Mouse (Mus musculus) MEL (cell line): ENCODE results near the gene Zbtb20. TPM values are rescaled to one million over a fixed set of nuclear protein-coding genes. Genes with fewer than 3 reads are reported as not detected.

Source experiments
- DNase-seq: peaks from one replicate; pipeline ENCODE4 v3.0.0; 2011; ENCODE audit warnings: low read depth, low spot score
- H3K27ac ChIP-seq: 2 replicates; pipeline ENCODE4 v1.5.1; 2012; ENCODE audit warnings: low read depth, mild to moderate bottlenecking, control low read depth, low read length, moderate library complexity; ENCODE audit not compliant: control insufficient read depth
- H3K27me3 ChIP-seq, 2 experiments: fragments of 150-350 bp in 1 of 2; sonication (generic) in 1 of 2; 2 replicates each; pipeline ENCODE4 v1.6.1; 2012; ENCODE audit warnings: low read length in 2 of 2, mild to moderate bottlenecking in 2 of 2, improper control_type of control experiment in 1 of 2, moderate library complexity in 1 of 2; ENCODE audit not compliant: insufficient read depth in 2 of 2, control insufficient read depth in 1 of 2
- H3K36me3 ChIP-seq, 2 experiments: 2 replicates each; pipeline ENCODE4 v1.6.1; 2012 to 2014; ENCODE audit warnings: low read length in 2 of 2, improper control_type of control experiment in 1 of 2, inconsistent platforms in 1 of 2, mild to moderate bottlenecking in 1 of 2; ENCODE audit not compliant: insufficient read depth in 2 of 2, control insufficient read depth in 1 of 2
- H3K4me1 ChIP-seq, 2 experiments: fragments of 150-350 bp in 1 of 2; sonication (generic) in 1 of 2; 2 replicates each; pipeline ENCODE4 v1.6.1; 2012; ENCODE audit warnings: low read length in 2 of 2, improper control_type of control experiment in 1 of 2, mild to moderate bottlenecking in 1 of 2; ENCODE audit not compliant: insufficient read depth in 2 of 2, control insufficient read depth in 1 of 2
- H3K4me3 ChIP-seq, 2 experiments: fragments of 150-350 bp in 1 of 2; sonication (generic) in 1 of 2; 2 replicates each; pipeline ENCODE4 v1.5.1; 2012; ENCODE audit warnings: low read depth in 2 of 2, low read length in 2 of 2, mild to moderate bottlenecking in 2 of 2, moderate library complexity in 2 of 2, control low read depth in 1 of 2, improper control_type of control experiment in 1 of 2; ENCODE audit not compliant: control insufficient read depth in 1 of 2, insufficient read depth in 1 of 2
- H3K79me2 ChIP-seq: 2 replicates; pipeline ENCODE4 v1.6.1; 2012; ENCODE audit warnings: mild to moderate bottlenecking, low read length, moderate library complexity; ENCODE audit not compliant: control insufficient read depth, poor library complexity, insufficient read depth
- H3K9ac ChIP-seq: 2 replicates; pipeline ENCODE4 v1.6.1; 2012; ENCODE audit warnings: low read depth, mild to moderate bottlenecking, control low read depth, low read length, moderate library complexity; ENCODE audit not compliant: control insufficient read depth, poor library complexity, severe bottlenecking
- H3K9me3 ChIP-seq: fragments of 150-350 bp; sonication (generic); replicated peaks from 2 replicates; pipeline ENCODE4 v1.6.1; 2012; ENCODE audit warnings: mild to moderate bottlenecking, low read length, improper control_type of control experiment, moderate library complexity; ENCODE audit not compliant: insufficient read depth
- CHD1 ChIP-seq: IDR thresholded peaks from 2 replicates; pipeline ENCODE4 v1.6.1; 2012; ENCODE audit warnings: low read depth, mild to moderate bottlenecking, inconsistent platforms, low read length, improper control_type of control experiment
- CHD2 ChIP-seq: IDR thresholded peaks from 2 replicates; pipeline ENCODE4 v1.6.1; 2011; ENCODE audit warnings: low read length, improper control_type of control experiment
- CTCF ChIP-seq, 3 experiments: IDR thresholded peaks in 2 of 3; conservative IDR thresholded peaks in 1 of 3; 2 replicates each; pipeline ENCODE4 v1.5.1; 2011 to 2012; ENCODE audit warnings: low read length in 3 of 3, low read depth in 2 of 3, mild to moderate bottlenecking in 2 of 3, improper control_type of control experiment in 1 of 3, inconsistent platforms in 1 of 3, mixed read lengths in 1 of 3, moderate library complexity in 1 of 3; ENCODE audit not compliant: control insufficient read depth in 1 of 3, insufficient read depth in 1 of 3, poor library complexity in 1 of 3, severe bottlenecking in 1 of 3
- E2F4 ChIP-seq: IDR thresholded peaks from 2 replicates; pipeline ENCODE4 v1.6.1; 2011; ENCODE audit warnings: low read depth, low read length, improper control_type of control experiment, borderline replicate concordance
- ELF1 ChIP-seq: IDR thresholded peaks from 2 replicates; pipeline ENCODE4 v1.6.1; 2014; ENCODE audit warnings: low read depth, mild to moderate bottlenecking, inconsistent platforms, low read length, improper control_type of control experiment, moderate library complexity
- EP300 ChIP-seq, 2 experiments: IDR thresholded peaks; 2 replicates each; pipeline ENCODE4 v1.6.1; 2011; ENCODE audit warnings: improper control_type of control experiment in 2 of 2, low read length in 2 of 2, low read depth in 1 of 2, mild to moderate bottlenecking in 1 of 2
- ETS1 ChIP-seq: IDR thresholded peaks from 2 replicates; pipeline ENCODE4 v1.6.1; 2012; ENCODE audit warnings: low read depth, mild to moderate bottlenecking, inconsistent platforms, low read length, improper control_type of control experiment, moderate library complexity
- GABPA ChIP-seq: IDR thresholded peaks from 2 replicates; pipeline ENCODE4 v1.6.1; 2012; ENCODE audit warnings: low read depth, mild to moderate bottlenecking, inconsistent platforms, low read length, improper control_type of control experiment, moderate library complexity
- HCFC1 ChIP-seq: IDR thresholded peaks from 2 replicates; pipeline ENCODE4 v1.6.1; 2012; ENCODE audit warnings: low read depth, mild to moderate bottlenecking, inconsistent platforms, low read length, improper control_type of control experiment, moderate library complexity
- JUND ChIP-seq: IDR thresholded peaks from 2 replicates; pipeline ENCODE4 v1.6.1; 2011; ENCODE audit warnings: low read depth, mild to moderate bottlenecking, improper control_type of control experiment, low read length
- MAFK ChIP-seq: IDR thresholded peaks from 2 replicates; pipeline ENCODE4 v1.6.1; 2011; ENCODE audit warnings: low read depth, mild to moderate bottlenecking, low read length, improper control_type of control experiment, borderline replicate concordance
- MAX ChIP-seq: IDR thresholded peaks from 2 replicates; pipeline ENCODE4 v1.6.1; 2011; ENCODE audit warnings: low read length, improper control_type of control experiment
- MXI1 ChIP-seq: IDR thresholded peaks from 2 replicates; pipeline ENCODE4 v1.6.1; 2011; ENCODE audit warnings: mild to moderate bottlenecking, low read depth, low read length, improper control_type of control experiment
- MYB ChIP-seq: IDR thresholded peaks from 2 replicates; pipeline ENCODE4 v1.6.1; 2011; ENCODE audit warnings: mild to moderate bottlenecking, low read depth, low read length, improper control_type of control experiment
- MYC ChIP-seq: IDR thresholded peaks from 2 replicates; pipeline ENCODE4 v1.6.1; 2011; ENCODE audit warnings: low read depth, mild to moderate bottlenecking, low read length, improper control_type of control experiment, moderate library complexity
- NELFE ChIP-seq: IDR thresholded peaks from 2 replicates; pipeline ENCODE4 v1.6.1; 2011; ENCODE audit warnings: low read depth, low read length, improper control_type of control experiment
- NRF1 ChIP-seq: IDR thresholded peaks from 2 replicates; pipeline ENCODE4 v1.6.1; 2014; ENCODE audit warnings: low read depth, mild to moderate bottlenecking, inconsistent platforms, low read length, improper control_type of control experiment, moderate library complexity; ENCODE audit not compliant: poor library complexity, insufficient read depth, severe bottlenecking
- POLR2AphosphoS2 ChIP-seq: IDR thresholded peaks from 2 replicates; pipeline ENCODE4 v1.6.1; 2011; ENCODE audit warnings: low read length, improper control_type of control experiment
- RCOR1 ChIP-seq: IDR thresholded peaks from 2 replicates; pipeline ENCODE4 v1.6.1; 2012; ENCODE audit warnings: low read depth, mild to moderate bottlenecking, inconsistent platforms, low read length, improper control_type of control experiment
- SIN3A ChIP-seq: IDR thresholded peaks from 2 replicates; pipeline ENCODE4 v1.6.1; 2012; ENCODE audit warnings: low read length, improper control_type of control experiment, inconsistent platforms
- TAL1 ChIP-seq: IDR thresholded peaks from 2 replicates; pipeline ENCODE4 v1.6.1; 2012; ENCODE audit warnings: mild to moderate bottlenecking, inconsistent platforms, low read length, moderate library complexity, mixed read lengths
- UBTF ChIP-seq: IDR thresholded peaks from 2 replicates; pipeline ENCODE4 v1.6.1; 2012; ENCODE audit warnings: low read depth, mild to moderate bottlenecking, inconsistent platforms, low read length, improper control_type of control experiment, moderate library complexity, borderline replicate concordance; ENCODE audit not compliant: insufficient read depth
- USF1 ChIP-seq: IDR thresholded peaks from 2 replicates; pipeline ENCODE4 v1.6.1; 2014; ENCODE audit warnings: low read depth, mild to moderate bottlenecking, inconsistent platforms, low read length, improper control_type of control experiment, moderate library complexity
- USF2 ChIP-seq, 2 experiments: IDR thresholded peaks; 2 replicates each; pipeline ENCODE4 v1.6.1; 2011 to 2012; ENCODE audit warnings: improper control_type of control experiment in 2 of 2, low read length in 2 of 2, borderline replicate concordance in 1 of 2, inconsistent platforms in 1 of 2, low read depth in 1 of 2, mild to moderate bottlenecking in 1 of 2; ENCODE audit not compliant: insufficient read depth in 1 of 2
- ZKSCAN1 ChIP-seq: IDR thresholded peaks from 2 replicates; pipeline ENCODE4 v1.6.1; 2012; ENCODE audit warnings: low read depth, mild to moderate bottlenecking, inconsistent platforms, low read length, improper control_type of control experiment, moderate library complexity
- ZMIZ1 ChIP-seq: IDR thresholded peaks from 2 replicates; pipeline ENCODE4 v1.6.1; 2012; ENCODE audit warnings: low read depth, mild to moderate bottlenecking, inconsistent platforms, low read length, improper control_type of control experiment, moderate library complexity
- ZNF384 ChIP-seq: IDR thresholded peaks from 2 replicates; pipeline ENCODE4 v1.6.1; 2012; ENCODE audit warnings: low read depth, mild to moderate bottlenecking, inconsistent platforms, low read length, improper control_type of control experiment
- polyA plus RNA-seq, 2 experiments: library from polyadenylated mRNA; stranded (reverse) in 1 of 2; unstranded in 1 of 2; fragments of >175 nt in 1 of 2; fragments of >200 nt in 1 of 2; gene quantifications; 2 replicates each; pipeline versions ENCODE4 v1.2.1 to v1.2.4; 2012; ENCODE audit warnings: low replicate concordance in 2 of 2, low read depth in 1 of 2; ENCODE audit not compliant: insufficient read length in 2 of 2, insufficient read depth in 1 of 2, missing spikeins in 1 of 2
- total RNA-seq: library from RNA; depleted of rRNA; stranded (reverse); fragments of 300-350 nt; gene quantifications from 2 replicates; pipeline ENCODE4 v1.2.3, GENCODE M21; 2012

Zbtb20 gene
- total and polyA plus RNA-seq, 3 experiments = 0.17 to 0.27 TPM; not detected in 1

- Histone ChIP-seq H3K36me3 (peaks cover 0 to 15% of the 10 kb centered on the region in 2 experiments; a peak in 2 of 4 replicates), H3K79me2 (no peaks in the 10 kb centered on the region), H3K9me3 (no peaks in the 10 kb centered on the region), H3K9ac (no peak overlapping the region), H3K27me3 (no peaks in the 10 kb centered on the region), H3K4me3 (no peak overlapping the region), H3K4me1 (peaks cover 2 to 16% of the 10 kb centered on the region in 2 experiments), H3K27ac (no peak overlapping the region)
- no peak for TF ChIP-seq USF1
- TF ChIP-seq UBTF = no peak
- TF ChIP-seq CHD1 = no peak
- TF ChIP-seq ETS1 = no peak
- no peak for TF ChIP-seq RCOR1
- no peak for TF ChIP-seq NRF1
- no peak for TF ChIP-seq JUND
- TF ChIP-seq GABPA = no peak
- no peak for TF ChIP-seq POLR2AphosphoS2
- no peak for TF ChIP-seq NELFE
- TF ChIP-seq MAX = no peak
- TF ChIP-seq MYB = no peak
- TF ChIP-seq TAL1 = no peak
- TF ChIP-seq MXI1 = no peak
- no peak for TF ChIP-seq MAFK
- TF ChIP-seq EP300 (IDR thresholded peaks at IDR 0.05; ENCODE audit: low read depth in 1 of 2, low read length in 2 of 2) = no peak
- TF ChIP-seq ZKSCAN1 = no peak
- no peak for TF ChIP-seq E2F4
- TF ChIP-seq MYC = no peak
- TF ChIP-seq ZMIZ1 = no peak
- DNase-seq = no peak
Observed at GRCm38 (mm10) chr16:43581551-43581950, 705.9 kb downstream of the Zbtb20 start.

DNA sequence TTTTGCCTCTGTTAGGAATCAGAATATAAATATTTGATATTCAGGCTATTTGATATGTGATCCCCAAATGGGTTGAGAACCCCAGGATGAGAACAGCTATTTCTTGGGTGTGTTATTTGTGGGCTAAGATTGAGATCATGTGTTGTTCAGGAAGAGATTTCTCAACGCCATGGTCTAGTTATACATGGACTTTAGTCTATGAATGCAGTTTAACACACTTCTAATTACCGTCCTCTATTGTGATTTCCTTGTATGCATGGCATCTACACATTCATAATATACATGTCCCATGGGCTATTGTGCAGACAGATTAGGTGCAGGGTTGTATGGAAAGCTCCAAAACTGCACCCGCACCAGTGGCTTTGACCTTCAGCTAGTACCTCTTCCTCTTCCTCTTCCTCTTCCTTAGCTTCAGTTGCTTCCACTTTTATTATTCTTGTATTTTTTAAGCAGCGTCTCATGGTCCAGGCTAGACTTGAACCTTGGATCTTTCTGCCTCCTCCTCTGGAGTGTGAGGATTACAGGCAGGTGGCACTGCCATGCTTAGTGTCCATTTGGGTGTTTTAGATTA lies 711.3 kb downstream of the Zbtb20 start:
- no peak for DNase-seq
- TF ChIP-seq RCOR1 = no peak
- no peak for TF ChIP-seq HCFC1
- no peak for TF ChIP-seq ZMIZ1
- no peak for TF ChIP-seq ZNF384
- TF ChIP-seq CHD1 = no peak
- TF ChIP-seq CHD2 = no peak
- TF ChIP-seq CTCF (IDR thresholded peaks at IDR 0.05 in 2 of 3, conservative IDR thresholded peaks at IDR 0.05 in 1 of 3; ENCODE audit: control insufficient read depth in 1 of 3, insufficient read depth in 1 of 3, low read depth in 2 of 3, low read length in 3 of 3, poor library complexity in 1 of 3, severe bottlenecking in 1 of 3) = no peak
- TF ChIP-seq ZKSCAN1 = no peak
- TF ChIP-seq MYB = no peak
- no peak for TF ChIP-seq ELF1
- no peak for TF ChIP-seq E2F4
- no peak for TF ChIP-seq SIN3A
- TF ChIP-seq USF2 (IDR thresholded peaks at IDR 0.05; ENCODE audit: borderline replicate concordance in 1 of 2, insufficient read depth in 1 of 2, low read depth in 1 of 2, low read length in 2 of 2) = no peak
- no peak for TF ChIP-seq MXI1
- Histone ChIP-seq H3K9me3 (no peaks in the 10 kb centered on the region), H3K9ac (no peak overlapping the region), H3K27ac (no peak overlapping the region), H3K36me3 (peaks cover 0 to 8% of the 10 kb centered on the region in 2 experiments; a peak in 2 of 4 replicates), H3K4me1 (peaks cover 0 to 3% of the 10 kb centered on the region in 2 experiments; a peak in 3 of 4 replicates), H3K4me3 (no peak overlapping the region), H3K79me2 (no peaks in the 10 kb centered on the region), H3K27me3 (no peaks in the 10 kb centered on the region)
